ENCODE assay signal across 46 mouse cellular contexts in genomic region chr19:29944426-29944825, GRCm38 (mm10). TPM values are rescaled to one million over a fixed set of nuclear protein-coding genes. Genes with fewer than 3 reads are reported as not detected.
"Had no signal": no experiment of that assay in that cellular context is flagged by ENCODE, and none has a peak within 500 bp of the region (broad histone marks: within the 10 kb centered on the region; RNA-seq: fewer than 3 reads in every experiment).

No protein-coding gene starts in this region.

- ATAC-seq: liver, embryonic 12.5 days; liver, postnatal 0 days; lung, postnatal 0 days; midbrain, embryonic 13.5 days; midbrain, embryonic 15.5 days; midbrain, embryonic 16.5 days had no signal

- DNase-seq: left cerebral cortex, postnatal 4 days; liver; liver, embryonic 13.5 days; liver, postnatal 0 days; lung, adult 18-20 months; lung, adult 2 months; lung, embryonic 14.5 days; lung, postnatal 10 days; lung, postnatal 14 days; lung, postnatal 36 days; lung, postnatal 4 days; midbrain, embryonic 14.5 days had no signal

- H3K9ac ChIP-seq: limb, embryonic 12.5 days; limb, embryonic 13.5 days; limb, embryonic 15.5 days; liver, embryonic 12.5 days; liver, embryonic 13.5 days; liver, embryonic 14.5 days; liver, embryonic 15.5 days; liver, postnatal 0 days; lung, embryonic 14.5 days; lung, embryonic 15.5 days; midbrain, embryonic 12.5 days; midbrain, embryonic 13.5 days; midbrain, embryonic 15.5 days had no signal

- H3K27me3 ChIP-seq: limb, embryonic 12.5 days; limb, embryonic 13.5 days; limb, embryonic 15.5 days; liver, embryonic 12.5 days; liver, embryonic 13.5 days; lung, embryonic 15.5 days; megakaryocyte, embryonic 14.5 days; midbrain, embryonic 13.5 days had no signal

- H3K9me3 ChIP-seq: limb, embryonic 10.5 days; limb, embryonic 12.5 days; limb, embryonic 13.5 days; limb, embryonic 15.5 days; liver, embryonic 12.5 days; liver, embryonic 13.5 days; liver, embryonic 15.5 days; lung, embryonic 15.5 days; megakaryocyte, embryonic 14.5 days; midbrain, embryonic 10.5 days; midbrain, embryonic 12.5 days; midbrain, embryonic 13.5 days; midbrain, embryonic 15.5 days had no signal

- H3K27ac ChIP-seq: limb, embryonic 10.5 days; limb, embryonic 12.5 days; limb, embryonic 13.5 days; limb, embryonic 15.5 days; liver, embryonic 12.5 days; liver, embryonic 13.5 days; liver, embryonic 14.5 days; liver, embryonic 15.5 days; lung, embryonic 15.5 days; macrophage; midbrain, embryonic 10.5 days; midbrain, embryonic 12.5 days; midbrain, embryonic 13.5 days; midbrain, embryonic 15.5 days had no signal

- H3K4me2 ChIP-seq: limb, embryonic 12.5 days; limb, embryonic 13.5 days; limb, embryonic 15.5 days; liver, embryonic 11.5 days; liver, embryonic 12.5 days; liver, embryonic 13.5 days; liver, embryonic 15.5 days; lung, embryonic 14.5 days; lung, embryonic 15.5 days; midbrain, embryonic 11.5 days; midbrain, embryonic 12.5 days; midbrain, embryonic 13.5 days; midbrain, embryonic 15.5 days had no signal

- H3K36me3 ChIP-seq: limb, embryonic 10.5 days; limb, embryonic 12.5 days; limb, embryonic 13.5 days; limb, embryonic 15.5 days; liver, embryonic 12.5 days; liver, embryonic 13.5 days; liver, embryonic 15.5 days; lung, embryonic 15.5 days; midbrain, embryonic 10.5 days; midbrain, embryonic 12.5 days; midbrain, embryonic 13.5 days; midbrain, embryonic 15.5 days had no signal

- H3K4me3 ChIP-seq: limb, embryonic 10.5 days; limb, embryonic 12.5 days; limb, embryonic 13.5 days; limb, embryonic 15.5 days; liver, embryonic 12.5 days; liver, embryonic 13.5 days; liver, embryonic 15.5 days; lung, embryonic 15.5 days; megakaryocyte, embryonic 14.5 days; midbrain, embryonic 10.5 days; midbrain, embryonic 12.5 days; midbrain, embryonic 13.5 days; midbrain, embryonic 15.5 days; myocyte had no signal

RNA-seq across cellular contexts. Expression of gene Il33, which starts 19.5 kb away (rescaled TPM):
- total RNA-seq: megakaryocyte progenitor cell, adult 5-6 weeks; megakaryocyte, adult 5-6 weeks; megakaryocyte-erythroid progenitor cell, adult 5-6 weeks; monocyte, adult 5-6 weeks had no signal
- polyA plus RNA-seq: macrophage had no signal

RNA-seq across cellular contexts. Expression of gene Trpd52l3, which starts 59.2 kb away (rescaled TPM):
- total RNA-seq: left cerebral cortex, postnatal 10 days; left cerebral cortex, postnatal 14 days; left cerebral cortex, postnatal 25 days; left cerebral cortex, postnatal 36 days; left cerebral cortex, postnatal 4 days; liver, adult 2 months; megakaryocyte progenitor cell, adult 5-6 weeks; megakaryocyte, adult 5-6 weeks; megakaryocyte-erythroid progenitor cell, adult 5-6 weeks; midbrain, postnatal 0 days; monocyte, adult 5-6 weeks had no signal
- polyA plus RNA-seq: limb, embryonic 10.5 days; limb, embryonic 11.5 days; limb, embryonic 12.5 days; limb, embryonic 13.5 days; limb, embryonic 14.5 days; limb, embryonic 15.5 days; liver, adult 2 months; liver, embryonic 11.5 days; liver, embryonic 12.5 days; liver, embryonic 13.5 days; liver, embryonic 14.5 days; liver, embryonic 15.5 days; liver, embryonic 16.5 days; liver, postnatal 0 days; lung, adult 2 months; lung, embryonic 14.5 days; lung, embryonic 15.5 days; lung, embryonic 16.5 days; lung, postnatal 0 days; macrophage; midbrain, embryonic 10.5 days; midbrain, embryonic 11.5 days; midbrain, embryonic 12.5 days; midbrain, embryonic 13.5 days; midbrain, embryonic 14.5 days; midbrain, embryonic 15.5 days; midbrain, embryonic 16.5 days; midbrain, postnatal 0 days; myocyte; neural tube, embryonic 11.5 days had no signal
